Mouse (Mus musculus): ENCODE data around the gene Sumo1. TPM values are rescaled to one million over a fixed set of nuclear protein-coding genes. Genes with fewer than 3 reads are reported as not detected.
"Not testable (repeated sequence)": the region's sequence is repeated elsewhere in the genome, so short reads cannot be mapped to it uniquely, and the experiment has no call there.

Sumo1 gene
- total RNA-seq, 2 experiments from 2014 or later, result 123 to 129 TPM

GRCm38 (mm10) chr1:59638371-59638770 lies 32.3 kb downstream of the Sumo1 start:
- DNase-seq (ENCODE audit: low spot score in 2 of 2), result no peak

- no peak for DNase-seq (ENCODE audit: low spot score in 2 of 2)
Measured at GRCm38 (mm10) chr1:59636349-59636748, 34.3 kb downstream of the Sumo1 start.

GRCm38 (mm10) chr1:59633056-59633455 lies 37.6 kb downstream of the Sumo1 start:
- DNase-seq (ENCODE audit: low spot score in 2 of 2), result no peak

- no peak for DNase-seq (ENCODE audit: low spot score in 2 of 2)
Measured at GRCm38 (mm10) chr1:59631986-59632659, 38.5 kb downstream of the Sumo1 start.

- not testable (repeated sequence) for DNase-seq (ENCODE audit: low spot score in 2 of 2)
Measured at GRCm38 (mm10) chr1:59630356-59630755, 40.3 kb downstream of the Sumo1 start.

- DNase-seq (ENCODE audit: low spot score in 2 of 2), result no peak
Measured at GRCm38 (mm10) chr1:59629194-59629593, 41.4 kb downstream of the Sumo1 start.

GRCm38 (mm10) chr1:59625410-59625809 lies 45.2 kb downstream of the Sumo1 start:
- DNase-seq (ENCODE audit: low spot score in 2 of 2), result no peak

GRCm38 (mm10) chr1:59623325-59624017 lies 47.2 kb downstream of the Sumo1 start:
- DNase-seq (ENCODE audit: low spot score in 2 of 2), result peak; percentile 65 to 76

GRCm38 (mm10) chr1:59619201-59619600 lies 51.4 kb downstream of the Sumo1 start:
- no peak for DNase-seq (ENCODE audit: low spot score in 2 of 2)

GRCm38 (mm10) chr1:59615021-59615420 lies 55.6 kb downstream of the Sumo1 start:
- no peak for DNase-seq (ENCODE audit: low spot score in 2 of 2)

- peak in 1 of 2 experiments; percentile 39 for DNase-seq (ENCODE audit: low spot score in 2 of 2)
Measured at GRCm38 (mm10) chr1:59613795-59614194, 56.8 kb downstream of the Sumo1 start.

- no peak for DNase-seq (ENCODE audit: low spot score in 2 of 2)
Measured at GRCm38 (mm10) chr1:59610929-59611328, 59.7 kb downstream of the Sumo1 start.

GRCm38 (mm10) chr1:59609896-59610295 lies 60.7 kb downstream of the Sumo1 start:
- no peak for DNase-seq (ENCODE audit: low spot score in 2 of 2)

GRCm38 (mm10) chr1:59609458-59609857 lies 61.2 kb downstream of the Sumo1 start:
- no peak for DNase-seq (ENCODE audit: low spot score in 2 of 2)

GRCm38 (mm10) chr1:59608920-59609319 lies 61.7 kb downstream of the Sumo1 start:
- DNase-seq (ENCODE audit: low spot score in 2 of 2), result no peak

- DNase-seq (ENCODE audit: low spot score in 2 of 2), result no peak
Measured at GRCm38 (mm10) chr1:59608125-59608762, 62.4 kb downstream of the Sumo1 start.

GRCm38 (mm10) chr1:59607071-59607470 lies 63.6 kb downstream of the Sumo1 start:
- no peak for DNase-seq (ENCODE audit: low spot score in 2 of 2)

GRCm38 (mm10) chr1:59606479-59606878 lies 64.2 kb downstream of the Sumo1 start:
- no peak for DNase-seq (ENCODE audit: low spot score in 2 of 2)

- DNase-seq (ENCODE audit: low spot score in 2 of 2), result no peak
Measured at GRCm38 (mm10) chr1:59603893-59604292, 66.7 kb downstream of the Sumo1 start.

- DNase-seq (ENCODE audit: low spot score in 2 of 2), result no peak
Measured at GRCm38 (mm10) chr1:59603417-59603712, 67.3 kb downstream of the Sumo1 start.

- DNase-seq (ENCODE audit: low spot score in 2 of 2), result peak in 1 of 2 experiments; percentile 21
Measured at GRCm38 (mm10) chr1:59602531-59603416, 67.9 kb downstream of the Sumo1 start.

All from left cerebral cortex, adult 18-20 months (tissue).